Mouse (Mus musculus): Measurements from ENCODE around the gene Gria4. TPM values are rescaled to one million over a fixed set of nuclear protein-coding genes. Genes with fewer than 3 reads are reported as not detected.
"Not testable (repeated sequence)": the region's sequence is repeated elsewhere in the genome, so short reads cannot be mapped to it uniquely, and the experiment has no call there.

Gene Gria4
- polyA plus RNA-seq, 1 experiment from 2014 or later, result 14.8 TPM

- ATAC-seq, result no peak
- no peak overlapping the region for H3K4me3 ChIP-seq (ENCODE audit: low read depth, low read length)
- no peaks in the 10 kb centered on the region for H3K4me1 ChIP-seq (ENCODE audit: control insufficient read depth, insufficient read depth, low read length)
- no peak overlapping the region for H3K9ac ChIP-seq (ENCODE audit: low read length)
- H3K9me3 ChIP-seq (replicated peaks; ENCODE audit: control insufficient read depth, low read length), result no peaks in the 10 kb centered on the region
- no peaks in the 10 kb centered on the region for H3K27me3 ChIP-seq (replicated peaks; ENCODE audit: control insufficient read depth, insufficient read depth, low read length)
- H3K27ac ChIP-seq (ENCODE audit: low read depth, low read length), result no peak overlapping the region
- H3K4me2 ChIP-seq (ENCODE audit: low read length), result no peak overlapping the region
- 81% methylated on average over 1 of the region's 1 CpGs for WGBS
- H3K36me3 ChIP-seq (ENCODE audit: control insufficient read depth, insufficient read depth, low read length), result no peaks in the 10 kb centered on the region
- DNase-seq (ENCODE audit: low spot score), result no peak
Observed at GRCm38 (mm10) chr9:4457644-4458043, 338.4 kb downstream of the Gria4 start.

GRCm38 (mm10) chr9:4442908-4443307, 353.1 kb downstream of the Gria4 start:
- 28% methylated on average over 2 of the region's 2 CpGs for WGBS
- Histone ChIP-seq H3K27ac (ENCODE audit: low read depth, low read length) (no peak overlapping the region), H3K4me2 (ENCODE audit: low read length) (no peak overlapping the region), H3K9me3 (replicated peaks; ENCODE audit: control insufficient read depth, low read length) (no peaks in the 10 kb centered on the region), H3K36me3 (ENCODE audit: control insufficient read depth, insufficient read depth, low read length) (no peaks in the 10 kb centered on the region), H3K9ac (ENCODE audit: low read length) (no peak overlapping the region), H3K27me3 (replicated peaks; ENCODE audit: control insufficient read depth, insufficient read depth, low read length) (no peaks in the 10 kb centered on the region), H3K4me3 (ENCODE audit: low read depth, low read length) (no peak overlapping the region), H3K4me1 (ENCODE audit: control insufficient read depth, insufficient read depth, low read length) (no peaks in the 10 kb centered on the region)
- ATAC-seq, result peak; percentile 77
- DNase-seq (ENCODE audit: low spot score), result peak; percentile 58

GRCm38 (mm10) chr9:4400801-4401200, 395.2 kb downstream of the Gria4 start:
- not testable (repeated sequence) for H3K27ac ChIP-seq (ENCODE audit: low read depth, low read length); H3K9me3 ChIP-seq (replicated peaks; ENCODE audit: control insufficient read depth, low read length); DNase-seq (ENCODE audit: low spot score); H3K27me3 ChIP-seq (replicated peaks; ENCODE audit: control insufficient read depth, insufficient read depth, low read length); ATAC-seq; H3K4me3 ChIP-seq (ENCODE audit: low read depth, low read length); H3K4me2 ChIP-seq (ENCODE audit: low read length); H3K4me1 ChIP-seq (ENCODE audit: control insufficient read depth, insufficient read depth, low read length); H3K9ac ChIP-seq (ENCODE audit: low read length); H3K36me3 ChIP-seq (ENCODE audit: control insufficient read depth, insufficient read depth, low read length)
- WGBS, result 96% methylated on average over 11 of the region's 11 CpGs

- Histone ChIP-seq H3K4me3 (ENCODE audit: low read depth, low read length) (peak overlapping the region; percentile 73), H3K36me3 (ENCODE audit: control insufficient read depth, insufficient read depth, low read length) (peaks cover 3% of the 10 kb centered on the region), H3K4me2 (ENCODE audit: low read length) (peak overlapping the region; percentile 61), H3K27me3 (replicated peaks; ENCODE audit: control insufficient read depth, insufficient read depth, low read length) (no peaks in the 10 kb centered on the region), H3K4me1 (ENCODE audit: control insufficient read depth, insufficient read depth, low read length) (peaks cover 15% of the 10 kb centered on the region), H3K9ac (ENCODE audit: low read length) (peak overlapping the region; percentile 77), H3K9me3 (replicated peaks; ENCODE audit: control insufficient read depth, low read length) (no peaks in the 10 kb centered on the region), H3K27ac (ENCODE audit: low read depth, low read length) (peak overlapping the region; percentile 69; the same call in 1 of the 2 replicates)
- DNase-seq (ENCODE audit: low spot score), result no peak
- no peak for ATAC-seq
- under 1% methylated on average over 15 of the region's 15 CpGs for WGBS
Observed at GRCm38 (mm10) chr9:4376640-4377120, 419.4 kb downstream of the Gria4 start.

GRCm38 (mm10) chr9:4375828-4376639, 420.0 kb downstream of the Gria4 start, which contains the start of gene Msantd4:
Gene Msantd4, plus strand, starts transcription at chr9:4376562.
- H3K9me3 ChIP-seq (replicated peaks; ENCODE audit: control insufficient read depth, low read length), result no peaks in the 10 kb centered on the region
- peaks cover 3% of the 10 kb centered on the region for H3K36me3 ChIP-seq (ENCODE audit: control insufficient read depth, insufficient read depth, low read length)
- H3K4me1 ChIP-seq (ENCODE audit: control insufficient read depth, insufficient read depth, low read length), result peaks cover 15% of the 10 kb centered on the region
- H3K27ac ChIP-seq (ENCODE audit: low read depth, low read length), result peak within 1 kb of the TSS; percentile 84
- WGBS, result under 1% methylated on average over 31 of the region's 31 CpGs
- H3K4me3 ChIP-seq (ENCODE audit: low read depth, low read length), result peak within 1 kb of the TSS; percentile 73
- H3K27me3 ChIP-seq (replicated peaks; ENCODE audit: control insufficient read depth, insufficient read depth, low read length), result no peaks in the 10 kb centered on the region
- peak within 1 kb of the TSS; percentile 77 for H3K9ac ChIP-seq (ENCODE audit: low read length)
- DNase-seq (ENCODE audit: low spot score) (peak; percentile 100), ATAC-seq (peak; percentile 100)
- peak within 1 kb of the TSS; percentile 67 for H3K4me2 ChIP-seq (ENCODE audit: low read length)

Small RNA genes within 50 kb of the gene (microRNA-seq; reads per million reads assigned to microRNA genes)
- gene Gm23811, result not detected
- not detected for gene Gm23992

Data from forebrain, embryonic 14.5 days (tissue).